In genomic region chr17:78437161-78437560, GRCm38 (mm10) we compare ENCODE assay signal across 26 mouse cellular contexts. TPM values are rescaled to one million over a fixed set of nuclear protein-coding genes. Genes with fewer than 3 reads are reported as not detected.
A peak's percentile ranks its signal among the peaks of the same experiment; 100 is the strongest.
DNase-seq lines count a peak whose midpoint lies in the region; ATAC-seq lines count a peak whose summit lies in the region.
"Had no signal": no experiment of that assay in that cellular context is flagged by ENCODE, and none has a peak within 500 bp of the region (broad histone marks: within the 10 kb centered on the region; RNA-seq: fewer than 3 reads in every experiment).

No protein-coding gene starts in this region.

- no peak overlapping the region for H3K4me3 ChIP-seq in embryonic facial prominence, embryonic 10.5 days
- H3K4me3 ChIP-seq: embryonic facial prominence, embryonic 12.5 days; heart, adult 2 months; heart, embryonic 13.5 days; hindbrain, embryonic 10.5 days; hindbrain, embryonic 15.5 days; megakaryocyte, embryonic 14.5 days; midbrain, embryonic 13.5 days; neural tube, embryonic 13.5 days had no signal

- H3K27me3 ChIP-seq in embryonic facial prominence, embryonic 10.5 days (replicated peaks; ENCODE audit: low read depth, poor library complexity, severe bottlenecking): no peaks in the 10 kb centered on the region; the same call in 1 of the 2 replicates
- H3K27me3 ChIP-seq: embryonic facial prominence, embryonic 12.5 days; heart, embryonic 13.5 days; hindbrain, embryonic 15.5 days; megakaryocyte, embryonic 14.5 days; midbrain, embryonic 13.5 days; neural tube, embryonic 13.5 days had no signal

- no peaks in the 10 kb centered on the region for H3K4me1 ChIP-seq in embryonic facial prominence, embryonic 10.5 days
- H3K4me1 ChIP-seq: embryonic facial prominence, embryonic 12.5 days; heart, embryonic 13.5 days; hindbrain, embryonic 10.5 days; hindbrain, embryonic 15.5 days; midbrain, embryonic 13.5 days; neural tube, embryonic 13.5 days had no signal

- WGBS in embryonic facial prominence, embryonic 10.5 days: 87% methylated on average over 4 of the region's 4 CpGs

- no peaks in the 10 kb centered on the region for H3K36me3 ChIP-seq in embryonic facial prominence, embryonic 10.5 days (replicated peaks)
- H3K36me3 ChIP-seq: embryonic facial prominence, embryonic 12.5 days; heart, embryonic 13.5 days; hindbrain, embryonic 10.5 days; hindbrain, embryonic 15.5 days; midbrain, embryonic 13.5 days; neural tube, embryonic 13.5 days had no signal

- ATAC-seq in megakaryocyte-erythroid progenitor cell, adult 5-6 weeks (replicated peaks; ENCODE audit: low FRiP score, low TSS enrichment, poor library complexity, severe bottlenecking): no peak
- ATAC-seq: CD4-positive, CD25-positive, alpha-beta regulatory T cell, adult 4 months; forebrain, embryonic 14.5 days; inflammation-experienced regulatory T-cells, adult 6 months; midbrain, embryonic 13.5 days had no signal

- DNase-seq in brain, adult 2 months (ENCODE audit: low read depth, low spot score): peak; percentile 89
- DNase-seq in cerebellum, adult 11-12 months: peak; percentile 71
- DNase-seq in cerebellum, adult 9-11 months: peak; percentile 75
- peak; percentile 49 to 69 for DNase-seq in gastrocnemius, adult 8-10 months (ENCODE audit: low spot score in 2 of 2)
- DNase-seq in embryonic facial prominence, embryonic 10.5 days (ENCODE audit: low spot score): no peak
- DNase-seq in urinary bladder, postnatal 4 days (ENCODE audit: low spot score in 2 of 2): no peak
- DNase-seq: adrenal gland, postnatal 14 days; heart, adult 2 months; heart, postnatal 10 days; kidney, adult 11 months; kidney, postnatal 14 days; layer of hippocampus, adult 9-11 months; lung, postnatal 4 days; right cerebral cortex, postnatal 4 days; thymus, postnatal 14 days had no signal

- H3K27ac ChIP-seq in embryonic facial prominence, embryonic 10.5 days (replicated peaks): no peak overlapping the region
- H3K27ac ChIP-seq: embryonic facial prominence, embryonic 12.5 days; heart, adult 2 months; heart, embryonic 13.5 days; hindbrain, embryonic 10.5 days; hindbrain, embryonic 15.5 days; midbrain, embryonic 13.5 days; neural tube, embryonic 13.5 days had no signal

- no peaks in the 10 kb centered on the region for H3K9me3 ChIP-seq in embryonic facial prominence, embryonic 10.5 days
- H3K9me3 ChIP-seq: embryonic facial prominence, embryonic 12.5 days; heart, embryonic 13.5 days; hindbrain, embryonic 10.5 days; hindbrain, embryonic 15.5 days; megakaryocyte, embryonic 14.5 days; midbrain, embryonic 13.5 days; neural tube, embryonic 13.5 days had no signal

RNA-seq across cellular contexts. Expression of gene Fez2, which starts 19.2 kb away (rescaled TPM):
- 10 to 100 TPM; 60.3 to 95.0 (median 77.1) TPM for total RNA-seq in gastrocnemius, adult 8-10 months (2022)
- total RNA-seq in megakaryocyte-erythroid progenitor cell, adult 5-6 weeks (2014; fragmentation: Nextera tagmentation): 7.3 and 8.8 TPM in 2 replicates
- total RNA-seq in megakaryocyte-erythroid progenitor cell, adult 5-6 weeks (2017): 14.7 and 17.6 TPM in 2 replicates
- polyA plus RNA-seq in embryonic facial prominence, embryonic 10.5 days (2016; fragmentation: Nextera tagmentation; extraction: Ambion mirVana): 34.8 and 36.6 TPM in 2 replicates

Comparison
In these comparisons a context has a peak if more than half of its experiments do, and no peak if none do; other contexts are left out.
1. DNase-seq: peak in brain, adult 2 months (single experiment), cerebellum, adult 11-12 months (single experiment), cerebellum, adult 9-11 months (single experiment) and gastrocnemius, adult 8-10 months (2 of 2); none in embryonic facial prominence, embryonic 10.5 days (single experiment) and urinary bladder, postnatal 4 days (0 of 2).